Mouse (Mus musculus) forebrain, postnatal 0 days (tissue): ENCODE data around the gene Rab3a. TPM values are rescaled to one million over a fixed set of nuclear protein-coding genes. Genes with fewer than 3 reads are reported as not detected.

Experiments used
- ATAC-seq: fragments of 200-750 bp; cut with Nextera tagmentation; 2 replicates; pipeline ENCODE4 v1.8.0; 2017; ENCODE audit warnings: mild to moderate bottlenecking, moderate library complexity
- DNase-seq: peaks from one replicate; pipeline ENCODE4 v3.0.0-alpha.2; 2015
- H3K27ac ChIP-seq: fragments of 300-500 bp; sonication (generic); 2 replicates; pipeline ENCODE4 v1.5.1; 2014; ENCODE audit warnings: low read depth, mild to moderate bottlenecking, antibody characterized with exemption, low read length, moderate library complexity, mixed read lengths
- H3K27me3 ChIP-seq: fragments of 300-500 bp; sonication (generic); 2 replicates; pipeline ENCODE4 v1.6.1; 2014; ENCODE audit warnings: mild to moderate bottlenecking, low read length, mixed read lengths; ENCODE audit not compliant: insufficient read depth
- H3K36me3 ChIP-seq: fragments of 300-500 bp; sonication (generic); 2 replicates; pipeline ENCODE4 v1.6.1; 2014; ENCODE audit warnings: mild to moderate bottlenecking, moderate library complexity; ENCODE audit not compliant: insufficient read depth
- H3K4me1 ChIP-seq: fragments of 300-500 bp; sonication (generic); 2 replicates; pipeline ENCODE4 v1.6.1; 2014; ENCODE audit warnings: antibody characterized with exemption; ENCODE audit not compliant: insufficient read depth
- H3K4me2 ChIP-seq: fragments of 300-500 bp; sonication (generic); 2 replicates; pipeline ENCODE4 v1.6.1; 2014; ENCODE audit warnings: low read depth, mild to moderate bottlenecking, moderate library complexity
- H3K4me3 ChIP-seq: fragments of 300-500 bp; sonication (generic); 2 replicates; pipeline ENCODE4 v1.5.1; 2014; ENCODE audit warnings: low read depth, low read length, mixed read lengths
- H3K9ac ChIP-seq: fragments of 300-500 bp; sonication (generic); 2 replicates; pipeline ENCODE4 v1.6.1; 2014; ENCODE audit warnings: mild to moderate bottlenecking
- H3K9me3 ChIP-seq: fragments of 300-500 bp; sonication (generic); 2 replicates; pipeline ENCODE4 v1.6.1; 2016; ENCODE audit warnings: low read length
- CTCF ChIP-seq: sonication (generic); IDR thresholded peaks from 2 replicates; pipeline ENCODE4 v1.5.1; 2016; ENCODE audit warnings: antibody characterized with exemption, control low read depth, low read depth
- WGBS: fragments of 180-500 bp; shearing (Covaris S2); extraction: QIAGEN DNeasy Blood & Tissue Kit; methylation state at CpG from one replicate; pipeline ENCODE4 v1.1.7; 2014; 5-methylcytosine and 5-hydroxymethylcytosine counted together
- polyA plus RNA-seq: library from polyadenylated mRNA; unstranded; fragments of >200 nt; fragmentation: Nextera tagmentation; extraction: Ambion mirVana; gene quantifications from 2 replicates; pipeline ENCODE4 v1.2.1, GENCODE M21; 2015
- total RNA-seq: library from RNA; depleted of rRNA; stranded (reverse); fragments of >200 nt; gene quantifications from 2 replicates; pipeline ENCODE4 v1.2.3, GENCODE M21; 2014

Rab3a gene
- total and polyA plus RNA-seq, 2 experiments from 2014 or later, result 499 to 673 TPM

- Histone ChIP-seq H3K27me3 (peaks cover 31% of the 10 kb centered on the region), H3K9me3 (no peaks in the 10 kb centered on the region), H3K9ac (no peak overlapping the region), H3K4me2 (no peak overlapping the region), H3K27ac (no peak overlapping the region), H3K4me3 (no peak overlapping the region), H3K4me1 (no peaks in the 10 kb centered on the region; the same call in 1 of the 2 replicates), H3K36me3 (no peaks in the 10 kb centered on the region)
- DNase-seq (no peak), ATAC-seq (no peak)
- TF ChIP-seq CTCF, result no peak
- 56% methylated on average over 5 of the region's 5 CpGs for WGBS
These were observed 12.8 kb upstream of the Rab3a start for GRCm38 (mm10) chr8:70741661-70742060.

- peaks cover 31% of the 10 kb centered on the region for H3K27me3 ChIP-seq
- no peak for ATAC-seq
- H3K4me3 ChIP-seq, result no peak overlapping the region
These were observed 12.3 kb upstream of the Rab3a start for GRCm38 (mm10) chr8:70742176-70742575.

GRCm38 (mm10) chr8:70742981-70743655, 11.4 kb upstream of the Rab3a start:
- Histone ChIP-seq H3K9me3 (no peaks in the 10 kb centered on the region), H3K4me2 (peak overlapping the region; percentile 56), H3K27ac (no peak overlapping the region), H3K4me3 (peak overlapping the region; percentile 1; the same call in 1 of the 2 replicates), H3K27me3 (peaks cover 31% of the 10 kb centered on the region), H3K9ac (no peak overlapping the region), H3K36me3 (no peaks in the 10 kb centered on the region), H3K4me1 (no peaks in the 10 kb centered on the region; the same call in 1 of the 2 replicates)
- TF ChIP-seq CTCF, result no peak
- ATAC-seq, result no peak
- no peak for DNase-seq
- 3% methylated on average over 38 of the region's 38 CpGs for WGBS

More at GRCm38 (mm10) chr8:70742176-70742575, 12.3 kb upstream of the Rab3a start:
- Histone ChIP-seq H3K36me3 (no peaks in the 10 kb centered on the region), H3K4me2 (no peak overlapping the region), H3K27ac (no peak overlapping the region), H3K4me1 (no peaks in the 10 kb centered on the region; the same call in 1 of the 2 replicates), H3K9ac (no peak overlapping the region), H3K9me3 (no peaks in the 10 kb centered on the region)
- TF ChIP-seq CTCF, result no peak
- DNase-seq, result no peak
- 75% methylated on average over 11 of the region's 11 CpGs for WGBS

GRCm38 (mm10) chr8:70743656-70744590, 10.6 kb upstream of the Rab3a start:
- no peak for TF ChIP-seq CTCF
- no peak overlapping the region for H3K27ac ChIP-seq
- peaks cover 31% of the 10 kb centered on the region for H3K27me3 ChIP-seq
- no peaks in the 10 kb centered on the region; the same call in 1 of the 2 replicates for H3K4me1 ChIP-seq
- WGBS, result 5% methylated on average over 48 of the region's 48 CpGs
- DNase-seq (peak; percentile 74), ATAC-seq (peak; percentile 80)
- H3K9me3 ChIP-seq, result no peaks in the 10 kb centered on the region
- H3K36me3 ChIP-seq, result no peaks in the 10 kb centered on the region
- H3K9ac ChIP-seq, result peak overlapping the region; percentile 44
- peak overlapping the region; percentile 56 for H3K4me2 ChIP-seq
- peak overlapping the region; percentile 35 for H3K4me3 ChIP-seq

- Histone ChIP-seq H3K4me1 (no peaks in the 10 kb centered on the region; the same call in 1 of the 2 replicates), H3K36me3 (no peaks in the 10 kb centered on the region), H3K27ac (no peak overlapping the region), H3K4me2 (no peak overlapping the region), H3K4me3 (no peak overlapping the region), H3K9ac (no peak overlapping the region), H3K27me3 (peaks cover 31% of the 10 kb centered on the region), H3K9me3 (no peaks in the 10 kb centered on the region)
- ATAC-seq, result no peak
- 65% methylated on average over 11 of the region's 11 CpGs for WGBS
- no peak for TF ChIP-seq CTCF
- no peak for DNase-seq
These were observed 9.7 kb upstream of the Rab3a start for GRCm38 (mm10) chr8:70744806-70745205.

GRCm38 (mm10) chr8:70745691-70746220, 8.7 kb upstream of the Rab3a start:
- WGBS, result 68% methylated on average over 19 of the region's 19 CpGs
- no peak overlapping the region for H3K9ac ChIP-seq
- H3K9me3 ChIP-seq, result no peaks in the 10 kb centered on the region
- no peak for ATAC-seq
- H3K27me3 ChIP-seq, result peaks cover 31% of the 10 kb centered on the region
- DNase-seq, result no peak
- H3K27ac ChIP-seq, result no peak overlapping the region
- H3K4me3 ChIP-seq, result no peak overlapping the region
- H3K4me2 ChIP-seq, result no peak overlapping the region
- TF ChIP-seq CTCF, result no peak
- H3K36me3 ChIP-seq, result no peaks in the 10 kb centered on the region
- no peaks in the 10 kb centered on the region; the same call in 1 of the 2 replicates for H3K4me1 ChIP-seq
